8 mouse cellular contexts compared by ENCODE assay signal in the genomic region with DNA sequence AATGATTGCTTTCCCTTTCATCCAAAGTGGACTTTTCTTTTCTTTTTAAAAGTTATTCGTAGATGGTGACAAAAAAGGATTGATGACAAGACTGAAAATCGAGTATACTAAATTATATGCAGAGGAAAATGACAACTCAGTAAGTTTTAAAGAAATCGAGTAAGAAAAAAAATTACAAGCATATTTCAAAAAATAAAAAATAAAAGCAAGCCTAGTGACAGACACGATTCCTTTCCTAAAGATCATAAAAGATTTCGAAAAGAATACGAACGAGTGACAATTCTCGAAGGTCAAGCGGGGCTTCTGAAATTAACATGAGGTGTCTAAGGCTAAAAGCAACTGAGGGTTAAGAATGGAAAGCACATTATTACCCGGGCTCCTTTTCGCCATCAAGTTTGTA. TPM values are rescaled to one million over a fixed set of nuclear protein-coding genes. Genes with fewer than 3 reads are reported as not detected.
DNase-seq lines count a peak whose midpoint lies in the region; ATAC-seq and TF ChIP-seq lines count a peak whose summit lies in the region.

No protein-coding gene starts in this region.

- intact Hi-C loops in heart, postnatal 10 days (cut with DNase I): loop anchor here (1.0 to 2.0 kb wide), 2 partner anchors 17 to 109 kb away; partner anchors contain the start of gene Zfp513

- H3K36me3 ChIP-seq in heart, embryonic 15.5 days: no peaks in the 10 kb centered on the region
- H3K36me3 ChIP-seq in ES-E14 (ENCODE audit: control insufficient read depth, insufficient read depth, low read length, poor library complexity, severe bottlenecking): no peaks in the 10 kb centered on the region
- H3K36me3 ChIP-seq in forebrain, postnatal 0 days (ENCODE audit: insufficient read depth): no peaks in the 10 kb centered on the region
- H3K36me3 ChIP-seq in macrophage (ENCODE audit: inconsistent target): no peaks in the 10 kb centered on the region

- peak overlapping the region; percentile 96 for H3K9ac ChIP-seq in heart, embryonic 15.5 days
- H3K9ac ChIP-seq in ES-E14 (ENCODE audit: insufficient read depth, low read depth, low read length, poor library complexity, severe bottlenecking): peak overlapping the region; percentile 94
- H3K9ac ChIP-seq in forebrain, postnatal 0 days: peak overlapping the region; percentile 92

- no peak for ATAC-seq in heart, embryonic 15.5 days (replicated peaks; ENCODE audit: insufficient number of reproducible peaks, insufficient read depth, low FRiP score, low read depth)
- no peak for ATAC-seq in forebrain, postnatal 0 days

- no peaks in the 10 kb centered on the region for H3K9me3 ChIP-seq in heart, embryonic 15.5 days (replicated peaks)
- H3K9me3 ChIP-seq in ES-E14 (ENCODE audit: control insufficient read depth, insufficient read depth, low read depth, low read length): no peaks in the 10 kb centered on the region
- H3K9me3 ChIP-seq in forebrain, postnatal 0 days (ENCODE audit: low read length): no peaks in the 10 kb centered on the region

- DNase-seq in heart, postnatal 10 days: no peak
- no peak for DNase-seq in ES-E14 (ENCODE audit: low read depth, low spot score)
- no peak for DNase-seq in forebrain, postnatal 0 days
- DNase-seq in right cerebral cortex, adult 18-20 months: no peak
- no peak for DNase-seq in thymus, postnatal 10 days (ENCODE audit: low spot score in 2 of 2)
- DNase-seq in left cerebral cortex, adult 11 months (ENCODE audit: low spot score): no peak

- no peaks in the 10 kb centered on the region for H3K27me3 ChIP-seq in heart, embryonic 15.5 days
- no peaks in the 10 kb centered on the region for H3K27me3 ChIP-seq in forebrain, postnatal 0 days (ENCODE audit: insufficient read depth, low read length)

- peak overlapping the region; percentile 80 for H3K4me2 ChIP-seq in heart, embryonic 15.5 days
- peak overlapping the region; percentile 79 for H3K4me2 ChIP-seq in forebrain, postnatal 0 days (ENCODE audit: low read depth)

- H3K4me3 ChIP-seq in heart, embryonic 15.5 days: peak overlapping the region; percentile 97
- peak overlapping the region; percentile 91 to 96 for H3K4me3 ChIP-seq in ES-E14 (ENCODE audit: insufficient read depth in 1 of 2, low read depth in 1 of 2, low read length in 2 of 2, poor library complexity in 1 of 2, severe bottlenecking in 1 of 2)
- peak overlapping the region; percentile 100 for H3K4me3 ChIP-seq in forebrain, postnatal 0 days (ENCODE audit: low read depth, low read length)
- peak overlapping the region; percentile 47 for H3K4me3 ChIP-seq in macrophage (ENCODE audit: inconsistent target)

- peaks cover 17% of the 10 kb centered on the region for H3K4me1 ChIP-seq in heart, embryonic 15.5 days (replicated peaks)
- peaks cover 0 to 3% of the 10 kb centered on the region in 2 experiments; a peak in 1 of 4 replicates for H3K4me1 ChIP-seq in ES-E14 (ENCODE audit: control insufficient read depth in 2 of 2, insufficient read depth in 2 of 2, low read length in 2 of 2, poor library complexity in 1 of 2)
- peaks cover 4% of the 10 kb centered on the region; the same call in 1 of the 2 replicates for H3K4me1 ChIP-seq in forebrain, postnatal 0 days (ENCODE audit: insufficient read depth)

- peak overlapping the region; percentile 93 for H3K27ac ChIP-seq in heart, embryonic 15.5 days
- H3K27ac ChIP-seq in ES-E14 (ENCODE audit: insufficient read depth, low read depth, low read length, poor library complexity, severe bottlenecking) (no peak overlapping the region; the same call in 1 of the 2 replicates), macrophage (peak overlapping the region; percentile 34; the same call in 1 of the 2 replicates)
- peak overlapping the region; percentile 97 for H3K27ac ChIP-seq in forebrain, postnatal 0 days (ENCODE audit: low read depth, low read length)

- TF ChIP-seq CTCF in forebrain, postnatal 0 days (IDR thresholded peaks at IDR 0.05; ENCODE audit: low read depth): no peak

- peaks cover 54% of the 10 kb centered on the region for H3K79me2 ChIP-seq in macrophage (ENCODE audit: inconsistent target)

- 1% methylated on average over 11 of the region's 11 CpGs for WGBS in heart, embryonic 15.5 days
- 2% methylated on average over 11 of the region's 11 CpGs for WGBS in forebrain, postnatal 0 days
- WGBS in macrophage (ENCODE audit: missing documents): 1% methylated on average over 10 of the region's 11 CpGs

- in situ Hi-C loops in ES-E14 (cut with MboI; ENCODE audit: low sequenced_read_pairs in 2 of 2, unreplicated experiment in 2 of 2): no loop called here

TF ChIP-seq in ES-E14, 5 proteins besides CTCF, POLR2A, EP300 and RAD21:
- no peak for TF ChIP-seq CHD2 (IDR thresholded peaks at IDR 0.05; ENCODE audit: low read depth, low read length)
- TF ChIP-seq ZNF384 (IDR thresholded peaks at IDR 0.05; ENCODE audit: low read depth, low read length): no peak
- no peak for TF ChIP-seq ZC3H11A (IDR thresholded peaks at IDR 0.05; ENCODE audit: borderline replicate concordance, low read depth, low read length)
- TF ChIP-seq HCFC1 (IDR thresholded peaks at IDR 0.05; ENCODE audit: borderline replicate concordance, insufficient read depth, low read length): no peak
- TF ChIP-seq MAFK (IDR thresholded peaks at IDR 0.05; ENCODE audit: insufficient read depth, low read depth, low read length): no peak
TF ChIP-seq in ES-E14: peak in this region for 0.

RNA-seq across cellular contexts. Expression of gene Ppm1g, which starts 1.0 kb away (rescaled TPM):
- 81.4 and 103 TPM in 2 replicates for polyA plus RNA-seq in heart, embryonic 15.5 days (2015; fragmentation: Nextera tagmentation; extraction: Ambion mirVana)
- total RNA-seq in heart, postnatal 10 days (2021): 10 to 100 TPM; 70.1 to 86.9 TPM
- 285 and 294 TPM in 2 replicates for total RNA-seq in ES-E14 (2012; rRNA removed)
- 93.4 and 102 TPM in 2 replicates for total RNA-seq in forebrain, postnatal 0 days (2014; rRNA removed)
- 156 and 175 TPM in 2 replicates for polyA plus RNA-seq in forebrain, postnatal 0 days (2015; fragmentation: Nextera tagmentation; extraction: Ambion mirVana)
- total RNA-seq in macrophage (2018; cell fraction: chromatin; rRNA removed): 10 to 100 TPM; 10.3 to 60.7 (median 35.5) TPM
- 10 to 100 TPM; 35.0 to 61.8 (median 49.1) TPM for total RNA-seq in macrophage (2018; cell fraction: cytosol; rRNA removed)
- total RNA-seq in macrophage (2018; cell fraction: nucleus; rRNA removed): 10 to 100 TPM; 19.3 to 74.8 (median 34.5) TPM
- 49.8 to 88.3 TPM (median 76.6 TPM) in 3 replicates for polyA plus RNA-seq in macrophage (2018)

RNA-seq across cellular contexts. Expression of gene Zfp513, which starts 17.4 kb away (rescaled TPM):
- polyA plus RNA-seq in heart, embryonic 15.5 days (2015; fragmentation: Nextera tagmentation; extraction: Ambion mirVana): 5.4 and 8.0 TPM in 2 replicates
- 10 to 100 TPM; 12.7 to 12.9 TPM for total RNA-seq in heart, postnatal 10 days (2021)
- 15.2 and 18.5 TPM in 2 replicates for total RNA-seq in ES-E14 (2012; rRNA removed)
- total RNA-seq in forebrain, postnatal 0 days (2014; rRNA removed): 6.7 and 10.9 TPM in 2 replicates
- 10.8 and 11.8 TPM in 2 replicates for polyA plus RNA-seq in forebrain, postnatal 0 days (2015; fragmentation: Nextera tagmentation; extraction: Ambion mirVana)
- total RNA-seq in macrophage (2018; cell fraction: chromatin; rRNA removed): 100 to 1,000 TPM in 14 of 26 experiments, 10 to 100 TPM in 12; 34.5 to 176 (median 108) TPM
- total RNA-seq in macrophage (2018; cell fraction: cytosol; rRNA removed): 10 to 100 TPM; 21.7 to 46.3 (median 33.1) TPM
- total RNA-seq in macrophage (2018; cell fraction: nucleus; rRNA removed): 100 to 1,000 TPM in 8 of 26 experiments, 10 to 100 TPM in 18; 54.2 to 160 (median 82.4) TPM
- polyA plus RNA-seq in macrophage (2018): 20.3 to 33.4 TPM (median 25.0 TPM) in 3 replicates

RNA-seq across cellular contexts. Expression of gene Nrbp1, which starts 21.2 kb away (rescaled TPM):
- 109 and 131 TPM in 2 replicates for polyA plus RNA-seq in heart, embryonic 15.5 days (2015; fragmentation: Nextera tagmentation; extraction: Ambion mirVana)
- 10 to 100 TPM; 83.8 to 85.2 TPM for total RNA-seq in heart, postnatal 10 days (2021)
- total RNA-seq in ES-E14 (2012; rRNA removed): 42.4 and 53.1 TPM in 2 replicates
- 106 and 132 TPM in 2 replicates for total RNA-seq in forebrain, postnatal 0 days (2014; rRNA removed)
- polyA plus RNA-seq in forebrain, postnatal 0 days (2015; fragmentation: Nextera tagmentation; extraction: Ambion mirVana): 127 and 133 TPM in 2 replicates
- 100 to 1,000 TPM in 24 of 26 experiments, 10 to 100 TPM in 2; 67.1 to 259 (median 191) TPM for total RNA-seq in macrophage (2018; cell fraction: chromatin; rRNA removed)
- total RNA-seq in macrophage (2018; cell fraction: cytosol; rRNA removed): 10 to 100 TPM; 53.4 to 82.1 (median 68.0) TPM
- 100 to 1,000 TPM in 10 of 26 experiments, 10 to 100 TPM in 16; 61.8 to 127 (median 93.6) TPM for total RNA-seq in macrophage (2018; cell fraction: nucleus; rRNA removed)
- 68.4 to 96.8 TPM (median 84.5 TPM) in 3 replicates for polyA plus RNA-seq in macrophage (2018)

RNA-seq across cellular contexts. Expression of gene Gm9970, which starts 21.6 kb away (rescaled TPM):
- 0.25 and 0.28 TPM in 2 replicates for polyA plus RNA-seq in heart, embryonic 15.5 days (2015; fragmentation: Nextera tagmentation; extraction: Ambion mirVana)
- total RNA-seq in heart, postnatal 10 days (2021): 1 to 10 TPM in 1 of 2 experiments, not detected in 1; 1.0 TPM
- total RNA-seq in ES-E14 (2012; rRNA removed): not detected in 2 replicates
- 0.62 and 0.92 TPM in 2 replicates for total RNA-seq in forebrain, postnatal 0 days (2014; rRNA removed)
- 0.29 and 0.51 TPM in 2 replicates for polyA plus RNA-seq in forebrain, postnatal 0 days (2015; fragmentation: Nextera tagmentation; extraction: Ambion mirVana)
- 1 to 10 TPM in 1 of 26 experiments, not detected in 25; 2.0 TPM for total RNA-seq in macrophage (2018; cell fraction: chromatin; rRNA removed)
- under 1 TPM in 3 of 26 experiments, not detected in 23; 0.39 to 0.42 (median 0.39) TPM for total RNA-seq in macrophage (2018; cell fraction: cytosol; rRNA removed)
- 1 to 10 TPM in 2 of 26 experiments, not detected in 24; 1.3 to 1.8 TPM for total RNA-seq in macrophage (2018; cell fraction: nucleus; rRNA removed)
- polyA plus RNA-seq in macrophage (2018): not detected in 3 replicates

RNA-seq across cellular contexts. Expression of gene Eif2b4, which starts 26.2 kb away (rescaled TPM):
- 51.8 and 64.7 TPM in 2 replicates for polyA plus RNA-seq in heart, embryonic 15.5 days (2015; fragmentation: Nextera tagmentation; extraction: Ambion mirVana)
- total RNA-seq in heart, postnatal 10 days (2021): 10 to 100 TPM; 44.8 to 45.2 TPM
- 74.5 and 76.8 TPM in 2 replicates for total RNA-seq in ES-E14 (2012; rRNA removed)
- 45.3 and 70.8 TPM in 2 replicates for total RNA-seq in forebrain, postnatal 0 days (2014; rRNA removed)
- 76.6 and 95.3 TPM in 2 replicates for polyA plus RNA-seq in forebrain, postnatal 0 days (2015; fragmentation: Nextera tagmentation; extraction: Ambion mirVana)
- 10 to 100 TPM in 16 of 26 experiments, 1 to 10 TPM in 10; 1.5 to 35.5 (median 11.9) TPM for total RNA-seq in macrophage (2018; cell fraction: chromatin; rRNA removed)
- 10 to 100 TPM in 24 of 26 experiments, 1 to 10 TPM in 2; 6.8 to 19.7 (median 13.9) TPM for total RNA-seq in macrophage (2018; cell fraction: cytosol; rRNA removed)
- total RNA-seq in macrophage (2018; cell fraction: nucleus; rRNA removed): 10 to 100 TPM in 16 of 26 experiments, 1 to 10 TPM in 10; 5.3 to 27.3 (median 11.7) TPM
- 15.7 to 26.2 TPM (median 16.2 TPM) in 3 replicates for polyA plus RNA-seq in macrophage (2018)

Comparison
In these comparisons a context has a peak if more than half of its experiments do, and no peak if none do; other contexts are left out.
1. H3K4me3 ChIP-seq: peak in every context shown above with its lines; median percentile 100 in forebrain, postnatal 0 days; 97 in heart, embryonic 15.5 days; 94 in ES-E14; 47 in macrophage.